Mouse (Mus musculus): Measurements from ENCODE around the gene Gigyf2.
"Not testable (repeated sequence)": the region's sequence is repeated elsewhere in the genome, so short reads cannot be mapped to it uniquely, and the experiment has no call there.

Gene Gigyf2

DNA sequence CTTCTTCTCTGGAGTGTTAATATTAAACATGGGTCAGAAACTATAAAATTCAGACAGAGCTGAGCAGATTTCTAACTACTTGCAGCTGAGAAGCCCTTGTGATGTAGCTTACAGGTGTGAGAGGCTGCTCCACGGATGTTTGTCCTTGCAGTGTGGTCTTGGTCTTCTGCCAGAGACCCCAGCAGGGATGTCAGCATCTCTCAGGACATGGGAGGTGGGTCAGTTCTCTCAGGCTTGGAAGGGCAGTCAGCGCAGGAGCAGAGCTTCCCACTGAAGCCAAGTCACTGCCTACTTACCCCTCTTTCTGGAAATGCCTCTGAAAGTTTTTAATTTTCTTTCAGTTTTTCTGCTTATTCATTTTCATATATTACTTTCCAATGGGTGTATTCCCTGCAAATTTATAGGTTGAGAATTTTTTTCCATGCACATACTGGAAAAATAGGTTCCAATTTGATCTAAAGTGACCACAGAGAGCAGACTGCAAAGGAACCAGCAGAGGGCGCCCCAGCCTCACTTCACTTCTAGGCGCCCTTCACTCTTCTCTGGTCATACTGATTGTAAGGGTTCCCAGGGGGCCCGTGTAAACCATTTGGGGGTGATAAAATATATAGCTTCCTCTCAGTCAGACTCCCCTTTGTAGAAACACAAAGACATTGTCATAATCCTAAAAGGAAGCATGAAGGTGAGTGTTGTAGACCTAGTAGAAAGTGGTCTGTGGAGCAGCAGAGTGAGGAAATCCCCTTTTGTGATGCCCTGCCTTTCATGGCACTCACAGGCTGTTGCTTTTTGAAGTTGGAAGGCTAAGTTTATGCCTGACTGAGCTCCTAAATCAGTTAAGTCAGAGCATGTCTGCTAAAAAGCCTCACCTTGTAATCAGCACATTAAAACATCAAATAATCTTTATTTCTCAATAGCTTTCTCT lies 120.6 kb downstream of the Gigyf2 start:
- peak in 1 of 2 experiments; percentile 69 for DNase-seq (ENCODE audit: low spot score in 2 of 2)

DNA sequence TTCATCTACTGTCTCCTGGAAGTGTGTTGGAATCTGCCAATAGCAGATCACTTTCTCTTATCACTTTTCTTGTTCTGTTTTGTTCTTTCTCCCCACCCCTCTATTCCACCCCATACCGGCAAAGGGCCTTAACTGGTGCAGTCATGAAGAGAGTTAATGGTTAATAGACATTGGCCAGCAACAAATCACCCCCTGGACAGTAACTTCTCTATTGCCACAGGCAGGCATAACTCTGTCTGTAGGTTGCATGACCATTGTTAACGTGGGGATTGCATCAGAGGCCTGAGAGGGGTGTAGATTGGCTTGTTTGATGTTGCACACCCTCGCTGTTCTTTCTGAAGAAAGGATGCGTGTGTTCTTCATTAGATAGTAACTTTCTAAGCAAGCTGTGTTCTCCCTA lies 122.6 kb downstream of the Gigyf2 start:
- DNase-seq (ENCODE audit: low spot score in 2 of 2): no peak

GRCm38 (mm10) chr1:87456425-87456824 lies 129.6 kb downstream of the Gigyf2 start:
- DNase-seq (ENCODE audit: low spot score in 2 of 2): no peak

GRCm38 (mm10) chr1:87458045-87458444 lies 131.2 kb downstream of the Gigyf2 start:
- no peak for DNase-seq (ENCODE audit: low spot score in 2 of 2)

DNA sequence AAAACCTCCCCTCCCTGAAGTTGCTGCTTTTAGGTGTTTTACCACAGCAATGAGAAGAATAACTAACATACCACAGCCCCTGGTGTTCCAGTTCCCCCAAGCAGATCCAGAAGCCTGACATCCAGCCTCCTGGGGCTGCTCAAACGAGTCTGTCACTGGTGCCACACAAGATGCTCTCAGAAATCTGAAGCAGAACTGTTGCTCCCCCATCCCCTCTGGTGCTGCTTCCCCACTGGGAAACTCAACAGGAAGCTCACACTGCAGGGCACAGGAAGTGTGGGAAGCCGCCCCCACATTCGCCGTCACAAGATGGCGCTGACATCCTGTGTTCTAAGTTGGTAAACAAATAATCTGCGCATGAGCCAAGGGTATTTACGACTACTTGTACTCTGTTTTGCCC lies 133.1 kb downstream of the Gigyf2 start:
- not testable (repeated sequence) for DNase-seq (ENCODE audit: low spot score in 2 of 2)

GRCm38 (mm10) chr1:87467469-87467868 lies 140.7 kb downstream of the Gigyf2 start:
- no peak for DNase-seq (ENCODE audit: low spot score in 2 of 2)

DNA sequence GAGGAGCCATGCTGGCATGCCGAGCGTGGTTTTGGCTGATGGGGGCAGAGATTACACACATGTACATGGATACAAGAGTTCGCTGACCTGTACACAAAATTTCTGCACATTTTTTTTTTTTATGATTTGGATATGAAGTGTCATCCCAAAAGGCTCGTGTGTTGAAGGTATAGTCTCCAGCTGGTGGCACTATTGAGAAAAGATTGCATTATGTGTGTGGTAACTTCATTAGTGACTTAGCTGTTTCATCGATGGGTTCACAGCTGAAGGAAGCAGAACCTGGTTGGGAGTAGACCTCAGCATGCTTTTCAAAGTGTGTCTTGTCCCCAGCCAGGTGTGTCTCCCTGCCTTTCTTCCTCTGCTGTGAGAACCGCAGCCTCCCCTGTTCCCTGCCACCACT lies 141.5 kb downstream of the Gigyf2 start:
- DNase-seq (ENCODE audit: low spot score in 2 of 2): no peak

- not testable (repeated sequence) for DNase-seq (ENCODE audit: low spot score in 2 of 2)
Observed at GRCm38 (mm10) chr1:87469971-87470370, 143.2 kb downstream of the Gigyf2 start, which contains the start of gene Snorc. Snorc (plus strand) TSS chr1:87470271.

- DNase-seq (ENCODE audit: low spot score in 2 of 2): no peak
Observed at GRCm38 (mm10) chr1:87471914-87472313, 145.1 kb downstream of the Gigyf2 start.

DNA sequence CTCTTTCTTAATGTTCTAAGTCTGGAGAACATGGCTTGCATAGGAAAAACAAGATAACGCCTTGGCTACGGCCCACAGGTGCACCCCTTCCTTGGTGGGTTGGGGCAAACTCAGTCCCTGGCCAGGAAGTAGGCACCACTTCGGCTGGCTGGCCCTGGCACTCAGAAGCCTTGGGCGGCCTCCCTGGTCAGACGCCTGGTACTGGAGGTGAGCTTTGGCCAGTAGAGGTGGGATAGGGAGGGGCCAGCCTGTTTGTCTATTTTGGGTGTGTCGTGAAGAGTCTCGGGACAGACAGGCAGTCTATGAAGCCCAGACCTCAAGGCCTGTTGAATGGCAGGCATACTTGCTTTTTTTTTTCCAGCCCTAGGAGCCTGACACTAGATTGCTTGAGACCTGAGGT lies 145.8 kb downstream of the Gigyf2 start:
- no peak for DNase-seq (ENCODE audit: low spot score in 2 of 2)

DNA sequence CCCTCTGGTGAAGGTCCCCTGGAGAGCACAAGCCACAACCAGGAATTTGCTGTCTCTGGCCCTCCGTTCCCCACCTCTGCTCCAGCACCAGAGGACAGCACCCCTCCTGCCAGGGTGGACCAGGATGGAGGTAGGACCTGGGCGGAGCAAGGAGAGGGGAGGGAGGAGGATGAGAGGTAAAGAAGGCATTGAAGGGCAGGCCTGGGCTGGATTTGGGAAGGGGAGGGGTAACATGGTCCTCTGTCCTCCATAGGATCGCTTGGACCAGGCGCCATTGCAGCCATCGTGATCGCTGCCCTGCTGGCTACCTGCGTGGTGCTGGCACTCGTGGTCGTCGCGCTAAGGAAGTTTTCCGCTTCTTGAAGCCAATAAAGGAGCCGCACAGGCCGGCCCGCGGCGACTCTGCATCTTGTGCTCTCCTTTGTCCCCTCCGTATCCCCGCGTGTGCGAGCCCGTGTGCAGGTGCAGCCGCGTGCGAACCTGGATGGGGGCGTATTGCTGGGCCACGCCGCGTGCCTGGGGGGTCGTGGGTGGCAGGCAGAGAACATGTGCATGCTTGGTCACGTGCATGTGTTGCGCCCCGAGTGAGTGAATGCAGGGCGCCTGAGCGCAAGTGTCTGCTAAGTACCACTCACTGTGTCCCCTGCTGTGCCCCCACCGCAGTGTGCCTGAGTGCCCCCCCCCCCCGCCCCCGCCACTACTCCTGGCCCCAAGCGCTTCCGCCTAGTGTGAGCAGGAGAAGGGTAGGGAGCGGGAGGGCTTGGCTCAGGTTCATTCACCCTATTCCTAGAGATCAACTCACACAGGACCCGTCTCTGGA lies 148.5 kb downstream of the Gigyf2 start:
- DNase-seq (ENCODE audit: low spot score in 2 of 2): no peak

DNA sequence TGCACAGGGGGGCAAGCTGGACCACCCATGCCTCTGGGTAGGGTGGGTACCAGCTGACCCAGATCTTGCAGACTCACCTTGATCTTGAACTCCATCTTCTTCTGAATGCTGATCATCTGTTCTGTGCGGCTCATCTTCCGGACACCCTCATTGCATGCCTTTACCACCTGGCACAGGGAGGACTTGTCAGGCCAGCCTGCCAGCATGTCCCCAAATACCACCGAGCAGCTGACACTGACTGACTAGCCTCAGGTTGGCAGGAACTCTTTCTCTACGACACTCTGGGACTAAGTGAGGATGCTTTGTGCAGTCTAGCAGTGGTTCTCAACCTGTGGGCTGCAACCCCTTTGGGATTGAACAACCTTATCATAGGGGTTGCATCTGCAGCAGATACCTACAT lies 155.7 kb downstream of the Gigyf2 start:
- DNase-seq (ENCODE audit: low spot score in 2 of 2): no peak

GRCm38 (mm10) chr1:87486386-87486785 lies 159.6 kb downstream of the Gigyf2 start:
- DNase-seq (ENCODE audit: low spot score in 2 of 2): peak; percentile 16 to 25

DNA sequence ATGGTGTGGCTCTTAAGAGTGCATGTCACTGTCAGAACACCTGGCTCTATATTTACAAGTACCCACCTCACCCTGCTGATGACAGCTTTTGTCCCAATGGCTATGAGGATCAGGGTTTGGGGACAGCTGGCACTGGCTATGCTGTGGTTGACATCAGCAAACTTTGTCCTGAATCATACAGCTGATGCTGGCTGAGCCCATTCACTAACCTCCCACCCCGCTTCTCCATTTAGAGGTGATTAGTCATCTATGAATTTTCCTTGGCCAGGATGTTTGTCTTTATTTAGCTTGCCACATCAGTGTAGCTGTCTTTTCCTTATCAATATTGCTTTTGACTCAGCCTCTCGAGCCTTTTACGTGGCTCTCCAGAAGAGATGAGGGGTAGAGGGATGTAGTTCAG lies 165.5 kb downstream of the Gigyf2 start:
- DNase-seq (ENCODE audit: low spot score in 2 of 2): no peak

DNA sequence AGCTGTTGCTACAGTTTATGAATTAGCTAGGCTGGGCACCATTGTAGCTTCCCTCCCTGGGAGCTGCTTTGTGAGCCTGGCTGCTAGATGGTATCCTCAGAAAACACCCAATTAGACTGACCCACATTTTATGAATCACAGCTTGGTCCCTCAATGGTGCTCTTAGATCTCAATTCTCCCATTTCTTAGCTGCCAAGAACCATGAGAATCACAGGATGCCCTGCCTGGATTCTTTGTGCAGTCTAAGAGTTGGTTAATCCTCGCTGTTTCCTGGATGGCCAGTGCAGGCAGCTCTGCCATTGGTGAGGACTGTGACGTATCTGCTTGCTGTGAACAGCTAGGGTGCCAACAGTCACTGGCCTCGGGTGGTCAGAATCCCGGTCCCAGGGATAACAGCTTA lies 166.7 kb downstream of the Gigyf2 start:
- no peak for DNase-seq (ENCODE audit: low spot score in 2 of 2)
